Mouse (Mus musculus) liver, embryonic 13.5 days (tissue): ENCODE measurements around the gene 2700097O09Rik. TPM values are rescaled to one million over a fixed set of nuclear protein-coding genes. Genes with fewer than 3 reads are reported as not detected.
A peak's percentile ranks its signal among the peaks of the same experiment; 100 is the strongest.
"Not testable (repeated sequence)": the region's sequence is repeated elsewhere in the genome, so short reads cannot be mapped to it uniquely, and the experiment has no call there.

ENCODE experiments used
- ATAC-seq: fragments of 200-750 bp; cut with Nextera tagmentation; 2 replicates; pipeline ENCODE4 v1.8.0; 2017; ENCODE audit warnings: low read depth, mild to moderate bottlenecking, moderate number of reproducible peaks, moderate library complexity
- DNase-seq: peaks from one replicate; pipeline ENCODE4 v3.0.0; 2022
- H3K27ac ChIP-seq: fragments of 300-500 bp; sonication (generic); 2 replicates; pipeline ENCODE4 v1.5.1; 2015; ENCODE audit warnings: moderate library complexity, mild to moderate bottlenecking, inconsistent platforms
- H3K27me3 ChIP-seq: fragments of 300-500 bp; sonication (generic); 2 replicates; pipeline ENCODE4 v1.6.1; 2015; ENCODE audit warnings: mild to moderate bottlenecking, inconsistent platforms
- H3K36me3 ChIP-seq: fragments of 300-500 bp; sonication (generic); 2 replicates; pipeline ENCODE4 v1.6.1; 2015; ENCODE audit warnings: mild to moderate bottlenecking, inconsistent platforms
- H3K4me1 ChIP-seq: fragments of 300-500 bp; sonication (generic); replicated peaks from 2 replicates; pipeline ENCODE4 v1.6.1; 2015; ENCODE audit warnings: inconsistent platforms
- H3K4me2 ChIP-seq: fragments of 300-500 bp; sonication (generic); 2 replicates; pipeline ENCODE4 v1.6.1; 2015; ENCODE audit warnings: inconsistent platforms, mild to moderate bottlenecking, moderate library complexity
- H3K4me3 ChIP-seq: fragments of 300-500 bp; sonication (generic); replicated peaks from 2 replicates; pipeline ENCODE4 v1.5.1; 2015; ENCODE audit warnings: mild to moderate bottlenecking, inconsistent platforms
- H3K9ac ChIP-seq: fragments of 300-500 bp; sonication (generic); 2 replicates; pipeline ENCODE4 v1.6.1; 2015; ENCODE audit warnings: mild to moderate bottlenecking, inconsistent platforms
- H3K9me3 ChIP-seq: fragments of 300-500 bp; sonication (generic); replicated peaks from 2 replicates; pipeline ENCODE4 v1.6.1; 2016; ENCODE audit warnings: inconsistent platforms
- WGBS: fragments of 180-500 bp; shearing (Covaris S2); methylation state at CpG from one replicate; pipeline ENCODE4 v1.1.7; 2015; ENCODE audit not compliant: insufficient replicate concordance; 5-methylcytosine and 5-hydroxymethylcytosine counted together
- polyA plus RNA-seq: library from polyadenylated mRNA; unstranded; fragments of >200 nt; fragmentation: Nextera tagmentation; extraction: Ambion mirVana; gene quantifications from 2 replicates; pipeline ENCODE4 v1.2.1, GENCODE M21; 2015

The 2700097O09Rik gene
- polyA plus RNA-seq, 1 experiment from 2014 or later = 32.9 TPM

DNA sequence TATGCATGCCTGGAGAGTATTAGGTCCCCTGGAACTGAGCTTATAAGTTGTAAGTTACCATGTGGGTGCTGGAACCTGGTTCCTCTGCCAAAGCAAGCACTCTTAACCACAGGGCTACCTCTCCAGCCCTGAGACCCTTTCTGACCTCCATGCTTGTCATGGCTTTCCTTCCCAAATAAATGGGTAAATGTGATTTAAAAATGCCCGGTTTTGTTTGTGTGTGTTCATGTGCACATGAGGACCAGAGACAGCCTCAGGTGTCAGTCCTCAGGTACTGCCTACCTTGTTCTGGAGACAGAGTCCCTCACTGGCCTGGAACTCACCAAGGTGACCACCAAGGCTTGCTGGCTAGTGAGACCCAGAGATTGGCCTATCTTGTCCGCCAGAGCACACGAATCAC is 75.5 kb downstream of the 2700097O09Rik start:
- Histone ChIP-seq H3K36me3 (no peaks in the 10 kb centered on the region), H3K4me1 (peaks cover 2% of the 10 kb centered on the region; the same call in 1 of the 2 replicates), H3K4me3 (no peak overlapping the region), H3K9me3 (no peaks in the 10 kb centered on the region), H3K27me3 (no peaks in the 10 kb centered on the region), H3K4me2 (no peak overlapping the region), H3K9ac (no peak overlapping the region), H3K27ac (no peak overlapping the region)
- no peak for ATAC-seq
- WGBS = 78% methylated on average over 3 of the region's 3 CpGs
- no peak for DNase-seq

DNA sequence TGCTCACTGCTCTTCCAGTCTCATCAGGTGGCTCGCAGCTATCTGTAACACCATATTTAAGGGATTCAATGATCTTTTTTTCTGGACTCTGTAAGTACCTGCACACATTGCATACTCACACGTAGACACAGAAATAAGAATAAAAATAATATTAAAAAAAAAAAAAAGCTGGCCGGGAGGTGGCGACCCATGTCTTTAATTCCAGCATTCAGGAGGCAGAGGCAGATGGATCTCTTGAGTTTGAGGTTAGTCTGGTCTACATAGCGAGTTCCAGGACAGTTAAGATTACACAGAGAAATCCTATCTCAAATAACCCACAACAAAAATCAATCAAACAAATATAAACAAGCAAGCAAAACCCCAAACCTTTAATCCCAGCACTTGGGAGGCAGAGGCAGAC is 76.1 kb downstream of the 2700097O09Rik start:
- no peak for DNase-seq
- no peak overlapping the region for H3K4me3 ChIP-seq
- H3K9ac ChIP-seq = no peak overlapping the region
- no peak overlapping the region for H3K4me2 ChIP-seq
- no peaks in the 10 kb centered on the region for H3K36me3 ChIP-seq
- peaks cover 6% of the 10 kb centered on the region; the same call in 1 of the 2 replicates for H3K4me1 ChIP-seq
- no peaks in the 10 kb centered on the region for H3K9me3 ChIP-seq
- 71% methylated on average over 5 of the region's 5 CpGs for WGBS
- ATAC-seq = no peak
- no peak overlapping the region for H3K27ac ChIP-seq
- no peaks in the 10 kb centered on the region for H3K27me3 ChIP-seq

DNA sequence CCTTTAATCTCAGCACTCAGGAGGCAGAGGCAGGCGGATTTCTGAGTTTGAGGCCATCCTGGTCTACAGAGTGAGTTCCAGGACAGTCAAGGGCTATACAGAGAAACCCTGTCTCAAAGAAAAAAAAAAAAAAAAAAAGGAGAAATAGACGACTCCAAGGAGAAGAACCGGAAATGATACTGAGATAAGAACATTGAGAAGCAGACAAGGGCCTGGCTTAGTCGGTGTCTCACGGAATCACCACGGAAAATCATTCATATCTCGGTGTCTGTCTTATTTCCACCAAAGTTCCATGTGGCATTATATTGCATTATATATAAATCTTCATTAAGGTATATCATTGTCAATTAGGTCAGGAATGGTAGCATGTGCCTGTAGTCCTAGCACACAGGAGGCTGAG is 77.4 kb downstream of the 2700097O09Rik start:
- H3K27me3 ChIP-seq, H3K4me2 ChIP-seq, DNase-seq, H3K27ac ChIP-seq, ATAC-seq, H3K36me3 ChIP-seq, H3K9me3 ChIP-seq, H3K4me1 ChIP-seq, H3K9ac ChIP-seq, H3K4me3 ChIP-seq: not testable (repeated sequence)
- WGBS = 58% methylated on average over 7 of the region's 7 CpGs

DNA sequence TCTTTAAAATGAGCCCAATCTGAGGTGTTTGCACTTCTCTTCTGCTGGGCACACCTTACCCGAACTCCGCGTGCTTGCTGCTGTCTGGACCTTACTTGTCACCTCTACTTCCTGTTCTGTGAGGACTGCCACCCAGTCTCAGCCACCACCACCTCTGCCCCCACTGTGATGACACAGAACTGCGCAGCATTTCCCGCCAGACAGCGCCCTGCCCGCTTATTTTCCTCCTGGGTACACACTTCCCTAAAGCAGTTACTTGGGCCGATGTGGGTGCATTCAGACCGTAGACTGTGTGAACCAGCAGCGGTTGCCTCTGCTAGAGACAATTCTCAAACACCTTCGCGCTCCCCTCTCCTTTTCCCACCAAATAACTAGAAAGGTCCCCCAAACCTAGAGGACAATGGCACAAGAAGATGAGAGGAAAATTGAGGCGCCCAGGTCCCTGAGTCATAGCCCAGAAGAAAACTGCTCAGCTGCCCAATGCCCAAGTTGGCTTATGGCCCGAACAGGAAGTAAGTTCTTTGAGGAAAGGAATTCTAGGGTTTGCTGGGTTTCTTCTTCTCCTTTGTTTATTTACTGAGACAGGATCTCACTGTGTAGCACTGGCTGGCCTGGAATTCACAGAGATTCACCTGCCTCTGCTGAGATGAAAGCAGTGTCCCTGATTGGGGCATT is 80.8 kb downstream of the 2700097O09Rik start:
- no peak for DNase-seq
- Histone ChIP-seq H3K4me1 (peaks cover 6% of the 10 kb centered on the region; the same call in 1 of the 2 replicates), H3K27me3 (no peaks in the 10 kb centered on the region), H3K4me3 (no peak overlapping the region), H3K27ac (no peak overlapping the region), H3K4me2 (peak overlapping the region; percentile 3; the same call in 1 of the 2 replicates), H3K36me3 (no peaks in the 10 kb centered on the region), H3K9me3 (no peaks in the 10 kb centered on the region), H3K9ac (0 out of 2 replicates have a peak overlapping the region, but pooled peaks have one; percentile 3)
- ATAC-seq = peak; percentile 43; the same call in 1 of the 2 replicates
- WGBS = 41% methylated on average over 14 of the region's 14 CpGs

DNA sequence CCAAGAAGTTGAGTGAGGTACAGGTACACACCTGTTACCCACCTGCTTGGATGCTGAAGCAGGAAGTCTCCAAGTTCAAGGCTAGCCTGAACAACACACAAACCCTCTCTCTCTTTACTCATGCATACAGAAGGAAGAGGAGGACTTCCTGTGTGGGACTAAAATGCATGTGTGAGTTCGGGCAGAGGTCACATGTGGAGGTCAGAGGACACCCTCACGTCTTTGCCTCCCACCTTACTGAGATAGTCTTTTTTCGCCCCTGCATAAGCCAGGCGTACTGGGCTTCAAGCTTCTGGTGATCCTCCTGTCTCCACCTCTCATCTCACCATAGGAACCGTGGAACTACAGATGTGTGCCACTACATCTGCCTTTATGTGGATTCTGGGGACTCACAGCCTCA is 81.5 kb downstream of the 2700097O09Rik start:
- Histone ChIP-seq H3K4me3 (no peak overlapping the region), H3K27me3 (no peaks in the 10 kb centered on the region), H3K9ac (no peak overlapping the region), H3K36me3 (no peaks in the 10 kb centered on the region), H3K4me2 (no peak overlapping the region), H3K27ac (no peak overlapping the region), H3K9me3 (no peaks in the 10 kb centered on the region), H3K4me1 (peaks cover 14% of the 10 kb centered on the region)
- ATAC-seq = no peak
- no peak for DNase-seq
- WGBS = 57% methylated on average over 5 of the region's 5 CpGs

DNA sequence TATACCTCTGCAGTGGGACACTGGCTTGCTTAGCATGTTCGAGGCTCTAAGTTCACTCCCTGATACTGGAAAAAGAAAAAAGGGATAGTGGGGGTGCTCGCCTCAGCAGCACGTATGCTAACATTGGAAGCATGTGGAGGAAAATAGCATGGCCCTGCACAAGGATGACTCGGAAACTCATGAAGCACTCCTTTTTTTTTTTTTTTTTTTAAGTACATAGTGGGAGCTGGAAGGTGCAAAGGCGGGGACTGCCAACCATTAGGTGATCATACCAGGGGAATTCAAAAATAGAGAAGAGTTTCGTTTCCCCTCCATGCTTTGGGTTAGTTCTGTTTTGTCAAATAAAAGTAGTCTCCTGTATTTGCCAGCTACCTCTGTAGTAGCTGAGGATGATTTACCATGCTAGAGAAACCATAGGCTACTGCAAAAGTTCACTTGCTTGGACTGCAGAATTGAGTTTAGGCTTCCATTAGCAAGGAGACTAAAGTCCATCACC is 82.9 kb downstream of the 2700097O09Rik start:
- no peaks in the 10 kb centered on the region for H3K9me3 ChIP-seq
- no peaks in the 10 kb centered on the region for H3K27me3 ChIP-seq
- no peak overlapping the region for H3K4me2 ChIP-seq
- H3K36me3 ChIP-seq = no peaks in the 10 kb centered on the region
- WGBS = 70% methylated on average over 6 of the region's 6 CpGs
- no peak overlapping the region for H3K27ac ChIP-seq
- H3K9ac ChIP-seq = no peak overlapping the region
- DNase-seq (no peak), ATAC-seq (no peak)
- no peak overlapping the region for H3K4me3 ChIP-seq
- H3K4me1 ChIP-seq = peaks cover 21% of the 10 kb centered on the region

DNA sequence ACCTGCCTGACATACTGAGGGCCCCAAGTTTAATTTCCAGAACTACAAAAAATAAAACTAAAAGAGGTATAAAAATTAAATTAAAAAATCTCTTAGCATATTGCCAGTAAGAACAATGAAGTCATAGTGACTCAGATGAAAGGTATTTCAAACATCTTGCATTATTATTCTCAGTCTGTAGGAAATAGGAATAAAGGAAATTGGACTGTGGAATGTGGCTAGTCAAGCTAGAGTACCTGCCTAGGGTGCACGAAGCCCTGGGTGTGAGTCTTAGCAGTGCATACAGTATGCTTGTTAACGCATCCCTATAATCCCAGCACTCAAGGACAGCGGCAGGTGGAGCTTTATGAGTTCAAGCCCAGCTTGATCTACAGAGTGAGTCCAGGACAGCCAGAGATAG is 83.9 kb downstream of the 2700097O09Rik start:
- no peaks in the 10 kb centered on the region for H3K36me3 ChIP-seq
- no peak overlapping the region for H3K27ac ChIP-seq
- H3K4me1 ChIP-seq = peaks cover 21% of the 10 kb centered on the region
- H3K9me3 ChIP-seq = no peaks in the 10 kb centered on the region
- H3K9ac ChIP-seq = no peak overlapping the region
- H3K27me3 ChIP-seq = no peaks in the 10 kb centered on the region
- no peak overlapping the region for H3K4me3 ChIP-seq
- DNase-seq (no peak), ATAC-seq (no peak)
- 62% methylated on average over 3 of the region's 3 CpGs for WGBS
- no peak overlapping the region for H3K4me2 ChIP-seq

Other genes starting within 250 kb of the 2700097O09Rik start
- 37.1 and 44.2 TPM in 2 replicates for gene Cfl2, start 217.2 kb downstream of the 2700097O09Rik start, polyA plus RNA-seq
- not detected in 2 replicates for gene Gm20403, start 93.6 kb downstream of the 2700097O09Rik start, polyA plus RNA-seq
- 32.3 and 38.0 TPM in 2 replicates for gene Baz1a, start 65.8 kb downstream of the 2700097O09Rik start, polyA plus RNA-seq
- 94.7 and 121 TPM in 2 replicates for gene Srp54a, start 152 bp upstream of the 2700097O09Rik start, polyA plus RNA-seq
- 12.7 and 13.7 TPM in 2 replicates for gene Fam177a, start 44.4 kb upstream of the 2700097O09Rik start, polyA plus RNA-seq
- gene Srp54b, start 75.0 kb upstream of the 2700097O09Rik start, polyA plus RNA-seq = 35.6 and 39.9 TPM in 2 replicates
- not detected in 2 replicates for gene 1700047I17Rik2, start 119.5 kb upstream of the 2700097O09Rik start, polyA plus RNA-seq
- 40.8 and 57.3 TPM in 2 replicates for gene Srp54c, start 150.1 kb upstream of the 2700097O09Rik start, polyA plus RNA-seq
- 8.9 and 10.0 TPM in 2 replicates for gene 1110008L16Rik, start 219.5 kb upstream of the 2700097O09Rik start, polyA plus RNA-seq
- gene Ppp2r3c, start 222.9 kb upstream of the 2700097O09Rik start, polyA plus RNA-seq = 8.2 and 10.8 TPM in 2 replicates